Mouse (Mus musculus) CD8-positive naive resting alpha-beta T cell, adult 57 days (primary cell): Measurements from ENCODE around the gene Fkbp1b. TPM values are rescaled to one million over a fixed set of nuclear protein-coding genes. Genes with fewer than 3 reads are reported as not detected.

Experiments used
- total RNA-seq: library from RNA; stranded (reverse); gene quantifications from one replicate; pipeline ENCODE4 v1.2.4, GENCODE M21; 2023

Fkbp1b gene
- not detected for total RNA-seq

DNA sequence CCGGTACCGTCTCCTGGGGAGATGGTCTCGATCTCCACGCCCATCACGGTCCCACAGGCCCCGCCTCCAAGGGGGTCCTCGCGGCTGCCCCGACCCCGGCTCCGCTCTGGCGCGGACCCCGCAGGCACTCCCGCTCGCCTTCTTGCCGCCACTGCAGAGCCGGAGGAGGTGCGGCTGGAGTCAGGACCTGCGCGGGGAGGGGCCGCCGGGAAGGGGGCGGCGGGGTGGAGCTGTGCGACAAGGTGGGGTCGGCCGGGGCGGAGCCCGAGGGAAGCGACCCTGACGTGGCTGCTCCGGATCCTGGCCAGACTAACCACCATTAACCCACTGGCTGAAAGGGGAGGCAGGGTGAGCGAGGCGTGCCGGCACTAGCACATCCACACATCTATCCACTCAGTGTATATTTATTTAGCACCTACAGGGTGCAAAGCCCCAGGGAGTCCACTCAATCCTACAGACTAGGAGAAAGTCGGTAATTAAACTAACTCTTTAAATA is at the start of gene Fkbp1b:
Gene Fkbp1b, minus strand, starts transcription at position 200 of the 496 bp plus-strand sequence.

GRCm38 (mm10) chr12:4874161-4874927 is 33.0 kb upstream of the Fkbp1b start, which contains the start of gene Mfsd2b:
Mfsd2b (minus strand) TSS chr12:4874359.

DNA sequence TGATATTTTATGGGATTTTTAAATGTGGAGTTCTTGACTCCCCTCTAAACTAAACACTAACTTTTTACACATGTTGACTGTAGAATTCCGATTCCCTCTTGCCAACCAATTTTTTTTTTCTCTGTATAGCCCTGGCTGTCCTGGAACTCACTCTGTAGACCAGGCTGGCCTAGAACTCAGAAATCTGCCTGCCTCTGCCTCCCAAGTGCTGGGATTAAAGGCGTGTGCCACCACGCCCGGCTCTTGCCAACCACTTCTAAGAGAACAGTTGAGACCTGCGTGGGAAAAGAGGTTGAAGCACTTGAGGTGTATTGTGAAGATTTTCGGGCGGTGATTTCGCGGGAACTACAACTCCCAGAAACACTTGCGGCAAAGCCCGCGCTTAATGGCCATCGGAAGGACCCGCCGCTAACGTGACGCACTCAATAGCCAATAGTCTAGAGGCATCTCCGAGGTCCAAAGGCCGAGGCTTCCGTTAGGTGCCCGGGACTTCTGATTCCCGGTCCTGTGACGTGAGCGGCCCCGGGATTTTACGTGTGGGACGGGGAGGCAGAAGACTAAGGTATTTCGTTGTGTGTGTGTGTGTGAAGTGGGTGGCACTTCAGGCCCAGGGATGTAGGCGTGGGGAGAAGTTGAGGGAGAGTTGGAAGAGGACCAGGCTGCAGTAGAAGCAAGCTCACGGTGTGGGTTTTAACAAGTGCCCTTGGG is 1.7 kb upstream of the Fkbp1b start, which contains the start of gene Wdcp:
Gene Wdcp, plus strand, starts transcription at position 414 of the 708 bp plus-strand sequence.

GRCm38 (mm10) chr12:4817361-4818101 is 23.9 kb downstream of the Fkbp1b start, which contains the start of gene Sf3b6:
Sf3b6 (plus strand) TSS chr12:4817544.

Other genes starting within 250 kb of the Fkbp1b start
- 187 TPM for gene Itsn2, start 249.0 kb downstream of the Fkbp1b start, total RNA-seq
- gene Gm3625, start 248.7 kb downstream of the Fkbp1b start, total RNA-seq, result not detected
- 0.52 TPM for gene Fam228a, start 103.2 kb downstream of the Fkbp1b start, total RNA-seq
- 1.8 TPM for gene Pfn4, start 72.6 kb downstream of the Fkbp1b start, total RNA-seq
- 2.8 TPM for gene Fam228b, start 72.3 kb downstream of the Fkbp1b start, total RNA-seq
- 140 TPM for gene Sf3b6, start 24.0 kb downstream of the Fkbp1b start, total RNA-seq
- gene Wdcp, start 1.7 kb upstream of the Fkbp1b start, total RNA-seq, result 17.1 TPM
- gene Mfsd2b, start 32.8 kb upstream of the Fkbp1b start, total RNA-seq, result 3.1 TPM
- 23.9 TPM for gene Ubxn2a, start 66.1 kb upstream of the Fkbp1b start, total RNA-seq
- 64.6 TPM for gene Atad2b, start 75.8 kb upstream of the Fkbp1b start, total RNA-seq